Mouse (Mus musculus) thymus, adult 2 months (tissue): ENCODE results near the gene Eml3.

Experiments used
- CTCF ChIP-seq: fragments of 200-500 bp; IDR thresholded peaks from 2 replicates; pipeline ENCODE4 v1.5.1; 2012; ENCODE audit warnings: mild to moderate bottlenecking, control low read depth, low read length, moderate library complexity, borderline replicate concordance; ENCODE audit not compliant: control insufficient read depth, poor library complexity, insufficient read depth; ENCODE audit errors: extremely low read depth
- POLR2A ChIP-seq: fragments of 200-500 bp; IDR thresholded peaks from 2 replicates; pipeline ENCODE4 v1.6.1; 2012; ENCODE audit warnings: mild to moderate bottlenecking, low read length, control low read depth, moderate library complexity; ENCODE audit not compliant: control insufficient read depth, poor library complexity, insufficient read depth; ENCODE audit errors: extremely low read depth

DNA sequence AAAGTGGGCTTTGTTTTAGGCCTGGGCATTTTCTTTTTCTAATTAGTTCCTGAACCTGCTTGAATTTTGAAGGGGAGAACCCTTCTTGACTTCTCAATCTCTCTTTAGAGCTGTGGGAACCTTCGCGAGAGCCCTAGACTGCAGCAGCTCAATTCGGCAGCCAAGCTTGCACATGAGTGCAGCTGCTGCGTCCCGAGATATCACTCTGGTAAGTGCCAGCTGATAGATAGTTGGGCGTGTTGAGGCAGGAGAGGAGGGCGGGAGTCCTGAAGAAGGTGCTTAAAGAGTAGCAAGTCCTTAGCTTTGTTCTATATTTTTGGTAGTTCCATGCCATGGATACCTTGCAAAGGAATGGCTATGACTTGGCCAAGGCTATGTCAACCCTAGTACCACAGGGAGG lies 17.6 kb downstream of the Eml3 start:
- TF ChIP-seq CTCF (no peak), POLR2A (no peak)
